Mouse (Mus musculus): ENCODE data around the gene Atp5j. TPM values are rescaled to one million over a fixed set of nuclear protein-coding genes. Genes with fewer than 3 reads are reported as not detected.

The Atp5j gene
- 332 TPM for polyA plus RNA-seq (2014; fragmentation: Illumina TruSeq; extraction: RNeasy Lipid Tissue Mini Kit (QIAGEN cat#74804); ENCODE audit: low read depth, low replicate concordance)

DNA sequence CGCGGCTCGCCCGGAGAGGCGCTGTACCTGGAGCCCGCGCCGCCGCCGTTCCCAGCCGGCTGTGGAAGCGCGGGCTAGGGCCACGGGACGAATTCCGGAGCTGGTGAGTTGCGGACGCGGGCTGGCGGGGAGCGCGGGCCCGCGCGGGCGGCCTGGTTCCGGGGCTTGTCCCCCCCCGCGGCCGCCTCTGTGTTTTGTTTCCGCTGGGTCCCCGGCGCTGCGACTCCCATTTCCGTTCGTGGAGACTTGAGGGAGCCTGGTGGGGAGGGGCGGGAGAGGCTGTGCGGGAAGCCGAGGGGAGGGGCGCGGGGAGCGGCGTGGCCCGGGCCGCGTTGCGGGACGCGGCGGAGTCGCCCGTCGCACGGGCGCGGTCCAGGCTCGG, at the start of gene Atp5j:
Gene Atp5j, minus strand, starts transcription at position 185 of the 382 bp plus-strand sequence.

DNA sequence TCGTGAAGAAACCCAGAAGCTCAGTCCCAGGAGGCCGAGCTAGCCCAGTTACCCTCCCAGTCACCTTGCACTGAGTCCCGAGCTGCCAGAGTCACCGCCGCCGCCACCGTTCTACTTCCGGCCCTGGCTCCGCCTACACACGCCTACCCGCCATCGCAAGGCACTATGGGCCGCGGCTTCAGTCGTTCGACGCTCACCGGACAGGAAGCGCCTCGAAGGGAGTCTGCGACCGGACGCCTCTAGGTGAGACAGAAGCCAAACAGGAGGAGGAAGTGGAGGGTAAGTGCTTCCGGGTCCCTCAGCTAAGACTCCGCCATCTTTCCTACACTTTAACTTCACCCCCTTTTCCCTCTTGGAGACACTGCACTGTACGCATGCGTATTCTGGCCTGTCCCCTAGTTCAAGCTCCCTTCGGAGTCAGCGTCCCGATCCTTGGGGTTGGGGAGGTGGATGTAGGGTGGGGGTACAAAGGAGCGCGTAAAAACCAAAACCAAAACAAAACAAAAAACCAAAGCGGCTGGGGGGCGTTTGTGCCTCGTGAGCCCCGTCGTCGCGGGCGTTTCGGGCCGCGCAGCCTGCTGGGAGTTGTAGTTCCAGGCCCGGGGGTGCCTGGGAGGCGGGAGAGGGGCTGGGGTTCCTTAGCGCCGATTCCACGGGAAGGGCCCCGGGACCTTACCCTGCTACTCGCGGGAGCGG, 532 bp downstream of the Atp5j start, which contains the start of gene Gabpa:
Gene Gabpa, plus strand, starts transcription at position 181 of the 696 bp plus-strand sequence.

Other genes with a start within 250 kb of the Atp5j start
- 20.9 TPM for gene Mrpl39, start 99.9 kb downstream of the Atp5j start, polyA plus RNA-seq (2014; fragmentation: Illumina TruSeq; extraction: RNeasy Lipid Tissue Mini Kit (QIAGEN cat#74804); ENCODE audit: low read depth, low replicate concordance)
- 24.8 TPM for gene Jam2, start 61.5 kb downstream of the Atp5j start, polyA plus RNA-seq (2014; fragmentation: Illumina TruSeq; extraction: RNeasy Lipid Tissue Mini Kit (QIAGEN cat#74804); ENCODE audit: low read depth, low replicate concordance)
- 18.1 TPM for gene Gabpa, start 700 bp downstream of the Atp5j start, polyA plus RNA-seq (2014; fragmentation: Illumina TruSeq; extraction: RNeasy Lipid Tissue Mini Kit (QIAGEN cat#74804); ENCODE audit: low read depth, low replicate concordance)

All from adipose tissue, adult 10 weeks (tissue).